Mouse (Mus musculus) heart, postnatal 0 days (tissue): ENCODE results near the gene Tmc3.

Source experiments
- CTCF ChIP-seq: IDR thresholded peaks from 2 replicates; pipeline ENCODE4 v1.5.1; 2016; ENCODE audit warnings: antibody characterized with exemption, control low read depth, low read depth
- EP300 ChIP-seq: IDR thresholded peaks from 2 replicates; pipeline ENCODE4 v1.6.1; 2016; ENCODE audit warnings: antibody characterized with exemption, low read depth

- TF ChIP-seq CTCF: no peak
- TF ChIP-seq EP300: no peak
These were observed 30.2 kb upstream of the Tmc3 start for GRCm38 (mm10) chr7:83554477-83554876.
